Mouse (Mus musculus) urinary bladder, postnatal 10 days (tissue): ENCODE measurements around the gene Gm26920.
A peak's percentile ranks its signal among the peaks of the same experiment; 100 is the strongest.

Experiments used
- DNase-seq: peaks from one replicate; pipeline ENCODE4 v3.0.0; 2022; ENCODE audit warnings: low spot score

Gene Gm26920

GRCm38 (mm10) chr7:30053591-30053990 is 36.6 kb downstream of the Gm26920 start:
- DNase-seq = no peak

- peak; percentile 42 for DNase-seq
Measured at GRCm38 (mm10) chr7:30050882-30051548, 39.2 kb downstream of the Gm26920 start, which contains the start of gene Zfp14. TSS of gene Zfp14 (minus strand) at chr7:30051380.

- DNase-seq = no peak
Measured at GRCm38 (mm10) chr7:30048126-30048525, 42.1 kb downstream of the Gm26920 start.

- no peak for DNase-seq
Measured at GRCm38 (mm10) chr7:30044354-30044753, 45.9 kb downstream of the Gm26920 start.

- no peak for DNase-seq
Measured at GRCm38 (mm10) chr7:30034331-30034730, 55.9 kb downstream of the Gm26920 start.

- no peak for DNase-seq
Measured at GRCm38 (mm10) chr7:30031379-30031778, 58.8 kb downstream of the Gm26920 start.

- DNase-seq = no peak
Measured at GRCm38 (mm10) chr7:30030677-30031076, 59.5 kb downstream of the Gm26920 start.

- no peak for DNase-seq
Measured at GRCm38 (mm10) chr7:30028572-30028971, 61.6 kb downstream of the Gm26920 start.

- DNase-seq = no peak
Measured at GRCm38 (mm10) chr7:30027331-30027730, 62.9 kb downstream of the Gm26920 start.

- no peak for DNase-seq
Measured at GRCm38 (mm10) chr7:30025358-30025757, 64.9 kb downstream of the Gm26920 start.

GRCm38 (mm10) chr7:30023800-30024199 is 66.4 kb downstream of the Gm26920 start:
- no peak for DNase-seq

GRCm38 (mm10) chr7:30023324-30023723 is 66.9 kb downstream of the Gm26920 start:
- no peak for DNase-seq

GRCm38 (mm10) chr7:30019543-30019942 is 70.7 kb downstream of the Gm26920 start:
- no peak for DNase-seq

GRCm38 (mm10) chr7:30017226-30017625 is 73.0 kb downstream of the Gm26920 start:
- no peak for DNase-seq

- no peak for DNase-seq
Measured at GRCm38 (mm10) chr7:30012956-30013363, 77.2 kb downstream of the Gm26920 start.

GRCm38 (mm10) chr7:30010551-30011195 is 79.5 kb downstream of the Gm26920 start:
- no peak for DNase-seq

- DNase-seq = no peak
Measured at GRCm38 (mm10) chr7:30009321-30010085, 80.7 kb downstream of the Gm26920 start.

- no peak for DNase-seq
Measured at GRCm38 (mm10) chr7:30008020-30008690, 82.1 kb downstream of the Gm26920 start.

GRCm38 (mm10) chr7:30007601-30008000 is 82.6 kb downstream of the Gm26920 start:
- no peak for DNase-seq
